ENCODE assay signal across 17 mouse cellular contexts in the genomic region with DNA sequence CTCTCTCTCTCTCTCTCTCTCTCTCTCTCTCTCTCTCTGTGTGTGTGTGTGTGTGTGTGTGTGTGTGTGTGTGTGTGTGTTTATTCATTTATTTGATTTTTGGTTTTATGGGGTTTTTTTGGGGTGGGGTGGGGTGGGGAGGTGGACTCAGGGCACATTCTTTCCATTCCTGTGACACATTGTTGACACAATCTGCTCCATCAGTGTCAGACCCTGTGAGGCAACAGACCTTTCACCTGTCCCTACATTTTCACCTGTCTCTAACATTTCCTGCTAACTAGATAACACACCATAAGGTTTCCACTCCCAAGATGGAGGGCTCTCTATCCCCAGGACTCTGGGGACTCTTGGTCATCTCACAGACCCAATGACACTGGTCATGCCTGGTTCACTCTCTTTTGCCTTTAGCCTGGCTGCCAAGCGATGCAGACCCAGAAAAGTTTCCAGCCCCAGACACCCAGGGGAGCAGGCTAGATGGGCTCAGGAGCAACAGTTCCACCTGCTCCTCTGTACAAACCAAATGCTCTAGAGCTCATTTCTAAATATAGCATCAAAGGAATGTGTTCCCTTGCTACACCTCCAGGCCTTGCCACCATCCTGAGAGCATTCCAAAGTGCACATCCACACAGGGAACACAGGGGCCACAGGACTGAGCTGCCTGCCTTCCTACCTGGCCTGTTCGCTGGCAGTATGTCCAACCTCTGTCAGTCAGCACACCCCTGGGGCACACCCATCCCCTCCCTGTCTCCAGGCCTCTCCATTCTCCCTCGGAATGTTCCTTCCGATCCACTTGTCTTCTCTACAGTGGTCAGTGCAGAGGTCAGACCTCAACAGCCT.
A peak's percentile ranks its signal among the peaks of the same experiment; 100 is the strongest.
DNase-seq lines count a peak whose midpoint lies in the region; ATAC-seq and TF ChIP-seq lines count a peak whose summit lies in the region.
"Had no signal": no experiment of that assay in that cellular context is flagged by ENCODE, and none has a peak within 500 bp of the region (broad histone marks: within the 10 kb centered on the region; RNA-seq: fewer than 3 reads in every experiment).

No protein-coding gene starts in this region.

- 63% methylated on average over 4 of the region's 4 CpGs for WGBS in intestine, embryonic 14.5 days
- WGBS in intestine, postnatal 0 days, result 49% methylated on average over 4 of the region's 4 CpGs
- 59% methylated on average over 4 of the region's 4 CpGs for WGBS in intestine, embryonic 15.5 days

- DNase-seq in intestine, embryonic 14.5 days (ENCODE audit: low spot score), result peak; percentile 50
- peak; percentile 61 to 80 for DNase-seq in lung, adult 18-20 months
- DNase-seq in lung, postnatal 36 days, result peak; percentile 73
- no peak for DNase-seq in spleen, postnatal 4 days (ENCODE audit: low spot score in 2 of 2)
- DNase-seq in left cerebral cortex, postnatal 14 days (ENCODE audit: low spot score in 2 of 2), result no peak
- DNase-seq in adrenal gland, adult 18-20 months (ENCODE audit: low spot score in 2 of 2), result no peak
- DNase-seq: adrenal gland, adult 2 months; cerebellum, adult 11 months; gastrocnemius, postnatal 14 days; layer of hippocampus, adult 9-11 months; thymus, adult 18-20 months had no signal

- no peak overlapping the region for H3K4me2 ChIP-seq in intestine, embryonic 14.5 days (ENCODE audit: low read length)
- no peak overlapping the region for H3K4me2 ChIP-seq in intestine, postnatal 0 days (replicated peaks; ENCODE audit: low read depth)
- no peak overlapping the region for H3K4me2 ChIP-seq in intestine, embryonic 15.5 days (replicated peaks)
- H3K4me2 ChIP-seq: heart, embryonic 12.5 days; hindbrain, embryonic 14.5 days; midbrain, embryonic 12.5 days had no signal

- no peaks in the 10 kb centered on the region for H3K36me3 ChIP-seq in intestine, embryonic 14.5 days (ENCODE audit: control insufficient read depth, insufficient read depth, low read length)
- H3K36me3 ChIP-seq in intestine, postnatal 0 days (ENCODE audit: control insufficient read depth, insufficient read depth), result no peaks in the 10 kb centered on the region
- H3K36me3 ChIP-seq in intestine, embryonic 15.5 days, result no peaks in the 10 kb centered on the region
- H3K36me3 ChIP-seq: midbrain, embryonic 12.5 days had no signal

- 0 out of 2 replicates have a peak, but pooled peaks cover 3% of the 10 kb centered on the region for H3K4me1 ChIP-seq in intestine, embryonic 14.5 days (replicated peaks; ENCODE audit: control insufficient read depth, insufficient read depth, low read length)
- H3K4me1 ChIP-seq in intestine, postnatal 0 days (replicated peaks; ENCODE audit: control insufficient read depth, insufficient read depth, low read length), result no peaks in the 10 kb centered on the region
- H3K4me1 ChIP-seq in intestine, embryonic 15.5 days (replicated peaks), result no peaks in the 10 kb centered on the region
- H3K4me1 ChIP-seq: midbrain, embryonic 12.5 days had no signal

- H3K9ac ChIP-seq in intestine, embryonic 14.5 days (ENCODE audit: low read length), result no peak overlapping the region
- no peak overlapping the region for H3K9ac ChIP-seq in intestine, postnatal 0 days (ENCODE audit: low read depth, low read length)
- no peak overlapping the region for H3K9ac ChIP-seq in intestine, embryonic 15.5 days
- H3K9ac ChIP-seq: heart, embryonic 12.5 days; hindbrain, embryonic 14.5 days; midbrain, embryonic 12.5 days had no signal

- H3K27me3 ChIP-seq in intestine, embryonic 14.5 days (replicated peaks; ENCODE audit: control insufficient read depth, insufficient read depth, low read length), result no peaks in the 10 kb centered on the region
- H3K27me3 ChIP-seq in intestine, postnatal 0 days (replicated peaks; ENCODE audit: control insufficient read depth, insufficient read depth, low read length), result no peaks in the 10 kb centered on the region
- no peaks in the 10 kb centered on the region for H3K27me3 ChIP-seq in intestine, embryonic 15.5 days (replicated peaks)
- H3K27me3 ChIP-seq: heart, embryonic 12.5 days; midbrain, embryonic 12.5 days had no signal

- intact Hi-C loops in left cerebral cortex, postnatal 14 days (cut with DNase I), result loop anchor here (10.0 kb wide), 1 partner anchor 180 kb away; no protein-coding TSS in a partner anchor

- no peak for ATAC-seq in intestine, embryonic 14.5 days (replicated peaks; ENCODE audit: low FRiP score, low TSS enrichment, low read depth)
- no peak for ATAC-seq in intestine, postnatal 0 days
- peak; percentile 69 for ATAC-seq in intestine, embryonic 15.5 days

- no peak for TF ChIP-seq CTCF in intestine, postnatal 0 days (IDR thresholded peaks at IDR 0.05; ENCODE audit: low read depth)

- H3K27ac ChIP-seq in intestine, embryonic 14.5 days (ENCODE audit: low read depth), result no peak overlapping the region
- no peak overlapping the region for H3K27ac ChIP-seq in intestine, postnatal 0 days (ENCODE audit: low read depth, low read length)
- H3K27ac ChIP-seq in intestine, embryonic 15.5 days, result no peak overlapping the region
- H3K27ac ChIP-seq: hindbrain, embryonic 14.5 days; kidney, postnatal 0 days; midbrain, embryonic 12.5 days had no signal

- H3K9me3 ChIP-seq in intestine, embryonic 14.5 days (ENCODE audit: control insufficient read depth, low read length), result no peaks in the 10 kb centered on the region
- no peaks in the 10 kb centered on the region for H3K9me3 ChIP-seq in intestine, postnatal 0 days (ENCODE audit: control insufficient read depth)
- no peaks in the 10 kb centered on the region for H3K9me3 ChIP-seq in intestine, embryonic 15.5 days
- H3K9me3 ChIP-seq: heart, embryonic 12.5 days; midbrain, embryonic 12.5 days had no signal

- H3K4me3 ChIP-seq in intestine, embryonic 14.5 days (ENCODE audit: low read depth, low read length), result no peak overlapping the region
- H3K4me3 ChIP-seq in intestine, postnatal 0 days (ENCODE audit: low read depth, low read length), result no peak overlapping the region
- H3K4me3 ChIP-seq in intestine, embryonic 15.5 days (replicated peaks), result no peak overlapping the region
- H3K4me3 ChIP-seq: heart, embryonic 12.5 days; midbrain, embryonic 12.5 days had no signal

Comparison
In these comparisons a context has a peak if more than half of its experiments do, and no peak if none do; other contexts are left out.
1. DNase-seq: peak in intestine, embryonic 14.5 days (single experiment), lung, adult 18-20 months (2 of 2) and lung, postnatal 36 days (single experiment); none in spleen, postnatal 4 days (0 of 2), left cerebral cortex, postnatal 14 days (0 of 2) and adrenal gland, adult 18-20 months (0 of 2).